Mouse (Mus musculus) large intestine, adult 2 months (tissue): Measurements from ENCODE around the gene Dcps. TPM values are rescaled to one million over a fixed set of nuclear protein-coding genes. Genes with fewer than 3 reads are reported as not detected.

Source experiments
- DNase-seq: peaks from one replicate; pipeline ENCODE4 v3.0.0-alpha.2; 2012; ENCODE audit warnings: low read depth, low spot score
- WGBS: fragments of 180-500 bp; shearing (Covaris S2); methylation state at CpG from one replicate; pipeline ENCODE4 v1.1.7; 2018; 5-methylcytosine and 5-hydroxymethylcytosine counted together
- polyA plus RNA-seq: library from polyadenylated mRNA; depleted of rRNA; stranded (reverse); fragments of >200 nt; gene quantifications from 2 replicates; pipeline ENCODE4 v1.2.3, GENCODE M21; 2012

The Dcps gene
- polyA plus RNA-seq, 1 experiment, result 39.7 TPM

- DNase-seq, result no peak
- 81% methylated on average over 2 of the region's 2 CpGs for WGBS
Observed at GRCm38 (mm10) chr9:35142221-35142620, 33.6 kb downstream of the Dcps start.

- no peak for DNase-seq
- WGBS, result 86% methylated on average over 5 of the region's 5 CpGs
Observed at GRCm38 (mm10) chr9:35139231-35139744, 36.6 kb downstream of the Dcps start.

- DNase-seq, result no peak
- 67% methylated on average over 7 of the region's 7 CpGs for WGBS
Observed at GRCm38 (mm10) chr9:35138029-35138428, 37.8 kb downstream of the Dcps start.

- no peak for DNase-seq
- WGBS, result 77% methylated on average over 6 of the region's 6 CpGs
Observed at GRCm38 (mm10) chr9:35135575-35135974, 40.3 kb downstream of the Dcps start.

- WGBS, result 87% methylated on average over 16 of the region's 16 CpGs
- DNase-seq, result no peak
Observed at GRCm38 (mm10) chr9:35131637-35132397, 44.0 kb downstream of the Dcps start.

GRCm38 (mm10) chr9:35128995-35129418, 46.9 kb downstream of the Dcps start:
- no peak for DNase-seq
- 66% methylated on average over 9 of the region's 9 CpGs for WGBS

GRCm38 (mm10) chr9:35128564-35128963, 47.3 kb downstream of the Dcps start:
- DNase-seq, result no peak
- WGBS, result 76% methylated on average over 3 of the region's 3 CpGs

- WGBS, result 90% methylated on average over 5 of the region's 5 CpGs
Observed at GRCm38 (mm10) chr9:35127561-35127960, 48.3 kb downstream of the Dcps start.

GRCm38 (mm10) chr9:35127147-35127546, 48.7 kb downstream of the Dcps start:
- no peak for DNase-seq
- 42% methylated on average over 6 of the region's 6 CpGs for WGBS

More at GRCm38 (mm10) chr9:35127561-35127960, 48.3 kb downstream of the Dcps start:
- DNase-seq, result no peak

GRCm38 (mm10) chr9:35124678-35124955, 51.2 kb downstream of the Dcps start:
- DNase-seq, result no peak
- 94% methylated on average over 8 of the region's 8 CpGs for WGBS

- WGBS, result 69% methylated on average over 11 of the region's 11 CpGs
Observed at GRCm38 (mm10) chr9:35123804-35124677, 51.8 kb downstream of the Dcps start.

GRCm38 (mm10) chr9:35123456-35123803, 52.4 kb downstream of the Dcps start:
- 48% methylated on average over 2 of the region's 2 CpGs for WGBS
- DNase-seq, result no peak

More at GRCm38 (mm10) chr9:35123804-35124677, 51.8 kb downstream of the Dcps start:
- no peak for DNase-seq

GRCm38 (mm10) chr9:35122551-35123266, 53.2 kb downstream of the Dcps start:
- DNase-seq, result no peak
- 51% methylated on average over 5 of the region's 5 CpGs for WGBS

- 59% methylated on average over 6 of the region's 6 CpGs for WGBS
- DNase-seq, result no peak
Observed at GRCm38 (mm10) chr9:35119168-35119567, 56.7 kb downstream of the Dcps start, which contains the start of gene St3gal4. Gene St3gal4, minus strand, starts transcription at chr9:35119268.

GRCm38 (mm10) chr9:35118563-35118962, 57.3 kb downstream of the Dcps start:
- DNase-seq, result no peak
- 87% methylated on average over 2 of the region's 2 CpGs for whole genome bisulfite sequencing

GRCm38 (mm10) chr9:35117384-35118295, 58.2 kb downstream of the Dcps start:
- 26% methylated on average over 15 of the region's 15 CpGs for WGBS
- DNase-seq, result no peak

GRCm38 (mm10) chr9:35116391-35117381, 59.2 kb downstream of the Dcps start:
- 2% methylated on average over 83 of the region's 84 CpGs for WGBS
- DNase-seq, result no peak

- DNase-seq, result no peak
- WGBS, result 59% methylated on average over 4 of the region's 4 CpGs
Observed at GRCm38 (mm10) chr9:35115804-35116203, 60.1 kb downstream of the Dcps start.
